Comparison of ENCODE assay signal across 21 mouse cellular contexts in genomic region chr4:100735936-100736349, GRCm38 (mm10). TPM values are rescaled to one million over a fixed set of nuclear protein-coding genes. Genes with fewer than 3 reads are reported as not detected.
DNase-seq lines count a peak whose midpoint lies in the region; ATAC-seq and TF ChIP-seq lines count a peak whose summit lies in the region.
"Had no signal": no experiment of that assay in that cellular context is flagged by ENCODE, and none has a peak within 500 bp of the region (broad histone marks: within the 10 kb centered on the region; RNA-seq: fewer than 3 reads in every experiment).

No protein-coding gene starts in this region.

- WGBS in forebrain, embryonic 10.5 days, result 31% methylated on average over 9 of the region's 9 CpGs
- WGBS in forebrain, postnatal 0 days, result 12% methylated on average over 9 of the region's 9 CpGs
- WGBS in neural tube, embryonic 15.5 days, result 38% methylated on average over 9 of the region's 9 CpGs
- WGBS in midbrain, embryonic 12.5 days, result 17% methylated on average over 9 of the region's 9 CpGs
- 86% methylated on average over 9 of the region's 9 CpGs for WGBS in kidney, embryonic 15.5 days

- DNase-seq in forebrain, embryonic 10.5 days (ENCODE audit: extremely low spot score, low spot score), result peak; percentile 23
- DNase-seq in forebrain, postnatal 0 days, result no peak
- no peak for DNase-seq in neural tube, embryonic 10.5 days (ENCODE audit: extremely low spot score, low spot score)
- DNase-seq in retina, postnatal 7 days (ENCODE audit: low read depth, low spot score), result peak; percentile 13
- DNase-seq in left cerebral cortex, postnatal 25 days (ENCODE audit: low spot score in 2 of 2), result no peak
- DNase-seq: adrenal gland, postnatal 25 days; cerebellum, adult 11-12 months; cerebellum, postnatal 14 days; gastrocnemius, postnatal 25 days; liver, embryonic 13.5 days; lung, embryonic 14.5 days; lung, postnatal 36 days had no signal

- 0 out of 2 replicates have a peak overlapping the region, but pooled peaks have one; percentile 44 for H3K27ac ChIP-seq in forebrain, embryonic 10.5 days
- no peak overlapping the region for H3K27ac ChIP-seq in forebrain, postnatal 0 days (ENCODE audit: low read depth, low read length)
- H3K27ac ChIP-seq in neural tube, embryonic 15.5 days (replicated peaks), result no peak overlapping the region
- H3K27ac ChIP-seq in midbrain, embryonic 12.5 days (replicated peaks), result no peak overlapping the region
- no peak overlapping the region for H3K27ac ChIP-seq in kidney, embryonic 15.5 days
- H3K27ac ChIP-seq: heart, embryonic 15.5 days; limb, embryonic 13.5 days; liver, embryonic 13.5 days; stomach, embryonic 15.5 days had no signal

- ATAC-seq in forebrain, postnatal 0 days, result no peak
- ATAC-seq in neural tube, embryonic 15.5 days (ENCODE audit: low FRiP score), result peak; percentile 24; the same call in 1 of the 2 replicates
- ATAC-seq in midbrain, embryonic 12.5 days (ENCODE audit: low FRiP score, low read depth), result peak; percentile 85
- ATAC-seq in kidney, embryonic 15.5 days (replicated peaks; ENCODE audit: low FRiP score), result no peak
- ATAC-seq: intestine, postnatal 0 days had no signal

- H3K9ac ChIP-seq in forebrain, postnatal 0 days, result no peak overlapping the region
- no peak overlapping the region for H3K9ac ChIP-seq in neural tube, embryonic 15.5 days (replicated peaks)
- no peak overlapping the region for H3K9ac ChIP-seq in midbrain, embryonic 12.5 days (replicated peaks)
- H3K9ac ChIP-seq in kidney, embryonic 15.5 days, result no peak overlapping the region
- H3K9ac ChIP-seq: heart, embryonic 15.5 days; limb, embryonic 13.5 days; liver, embryonic 13.5 days; lung, embryonic 14.5 days; stomach, embryonic 15.5 days had no signal

- H3K4me2 ChIP-seq in forebrain, postnatal 0 days (ENCODE audit: low read depth), result no peak overlapping the region
- H3K4me2 ChIP-seq in neural tube, embryonic 15.5 days, result no peak overlapping the region
- H3K4me2 ChIP-seq in midbrain, embryonic 12.5 days (replicated peaks), result no peak overlapping the region
- no peak overlapping the region for H3K4me2 ChIP-seq in kidney, embryonic 15.5 days
- H3K4me2 ChIP-seq: heart, embryonic 15.5 days; limb, embryonic 13.5 days; liver, embryonic 13.5 days; lung, embryonic 14.5 days; stomach, embryonic 15.5 days had no signal

- H3K27me3 ChIP-seq in forebrain, embryonic 10.5 days (ENCODE audit: poor library complexity, severe bottlenecking), result peaks cover 17% of the 10 kb centered on the region
- no peaks in the 10 kb centered on the region for H3K27me3 ChIP-seq in forebrain, postnatal 0 days (ENCODE audit: insufficient read depth, low read length)
- H3K27me3 ChIP-seq in neural tube, embryonic 15.5 days (replicated peaks), result no peaks in the 10 kb centered on the region
- H3K27me3 ChIP-seq in midbrain, embryonic 12.5 days, result no peaks in the 10 kb centered on the region; the same call in 1 of the 2 replicates
- no peaks in the 10 kb centered on the region for H3K27me3 ChIP-seq in kidney, embryonic 15.5 days
- H3K27me3 ChIP-seq: CH12.LX; heart, embryonic 15.5 days; limb, embryonic 13.5 days; liver, embryonic 13.5 days; stomach, embryonic 15.5 days had no signal

- no peaks in the 10 kb centered on the region for H3K9me3 ChIP-seq in forebrain, embryonic 10.5 days
- H3K9me3 ChIP-seq in forebrain, postnatal 0 days (ENCODE audit: low read length), result no peaks in the 10 kb centered on the region
- H3K9me3 ChIP-seq in neural tube, embryonic 15.5 days (replicated peaks), result no peaks in the 10 kb centered on the region
- no peaks in the 10 kb centered on the region for H3K9me3 ChIP-seq in midbrain, embryonic 12.5 days
- H3K9me3 ChIP-seq in kidney, embryonic 15.5 days (replicated peaks), result no peaks in the 10 kb centered on the region
- H3K9me3 ChIP-seq: heart, embryonic 15.5 days; limb, embryonic 13.5 days; liver, embryonic 13.5 days; stomach, embryonic 15.5 days had no signal

- intact Hi-C loops in left cerebral cortex, postnatal 25 days (cut with DNase I), result no loop called here

- no peak for TF ChIP-seq CTCF in forebrain, postnatal 0 days (IDR thresholded peaks at IDR 0.05; ENCODE audit: low read depth)

- H3K4me3 ChIP-seq in forebrain, embryonic 10.5 days, result no peak overlapping the region
- no peak overlapping the region for H3K4me3 ChIP-seq in forebrain, postnatal 0 days (ENCODE audit: low read depth, low read length)
- H3K4me3 ChIP-seq in neural tube, embryonic 15.5 days (replicated peaks), result no peak overlapping the region
- no peak overlapping the region for H3K4me3 ChIP-seq in midbrain, embryonic 12.5 days
- no peak overlapping the region for H3K4me3 ChIP-seq in kidney, embryonic 15.5 days (replicated peaks)
- H3K4me3 ChIP-seq: erythroblast, embryonic 14.5 days; heart, embryonic 15.5 days; limb, embryonic 13.5 days; liver, embryonic 13.5 days; stomach, embryonic 15.5 days had no signal

- H3K36me3 ChIP-seq in forebrain, embryonic 10.5 days (replicated peaks), result no peaks in the 10 kb centered on the region
- no peaks in the 10 kb centered on the region for H3K36me3 ChIP-seq in forebrain, postnatal 0 days (ENCODE audit: insufficient read depth)
- H3K36me3 ChIP-seq in neural tube, embryonic 15.5 days, result no peaks in the 10 kb centered on the region
- H3K36me3 ChIP-seq in midbrain, embryonic 12.5 days, result no peaks in the 10 kb centered on the region
- no peaks in the 10 kb centered on the region for H3K36me3 ChIP-seq in kidney, embryonic 15.5 days
- H3K36me3 ChIP-seq: heart, embryonic 15.5 days; limb, embryonic 13.5 days; liver, embryonic 13.5 days; stomach, embryonic 15.5 days had no signal

- peaks cover 25% of the 10 kb centered on the region for H3K4me1 ChIP-seq in forebrain, embryonic 10.5 days
- H3K4me1 ChIP-seq in forebrain, postnatal 0 days (ENCODE audit: insufficient read depth), result no peaks in the 10 kb centered on the region; the same call in 1 of the 2 replicates
- peaks cover 9% of the 10 kb centered on the region; the same call in 1 of the 2 replicates for H3K4me1 ChIP-seq in neural tube, embryonic 15.5 days
- peaks cover 11% of the 10 kb centered on the region for H3K4me1 ChIP-seq in midbrain, embryonic 12.5 days
- H3K4me1 ChIP-seq in kidney, embryonic 15.5 days, result no peaks in the 10 kb centered on the region
- H3K4me1 ChIP-seq: heart, embryonic 15.5 days; limb, embryonic 13.5 days; liver, embryonic 13.5 days; stomach, embryonic 15.5 days had no signal

RNA-seq across cellular contexts. Expression of gene Cachd1, which starts 40.5 kb away (rescaled TPM):
- 25.5 and 26.8 TPM in 2 replicates for polyA plus RNA-seq in forebrain, embryonic 10.5 days (2016; fragmentation: Nextera tagmentation; extraction: Ambion mirVana)
- 12.2 and 16.9 TPM in 2 replicates for total RNA-seq in forebrain, postnatal 0 days (2014; rRNA removed)
- polyA plus RNA-seq in forebrain, postnatal 0 days (2015; fragmentation: Nextera tagmentation; extraction: Ambion mirVana), result 7.6 and 12.9 TPM in 2 replicates
- 11.9 and 14.5 TPM in 2 replicates for polyA plus RNA-seq in neural tube, embryonic 15.5 days (2015; fragmentation: Nextera tagmentation; extraction: Ambion mirVana)
- 50.8 and 56.5 TPM in 2 replicates for polyA plus RNA-seq in midbrain, embryonic 12.5 days (2016; fragmentation: Nextera tagmentation; extraction: Ambion mirVana)
- polyA plus RNA-seq in kidney, embryonic 15.5 days (2015; fragmentation: Nextera tagmentation; extraction: Ambion mirVana), result 14.2 and 19.0 TPM in 2 replicates
- total RNA-seq in left cerebral cortex, postnatal 25 days (2021), result 10 to 100 TPM; 14.1 to 16.0 TPM

Comparison
In these comparisons a context has a peak if more than half of its experiments do, and no peak if none do; other contexts are left out.
1. DNase-seq: peak in forebrain, embryonic 10.5 days (single experiment) and retina, postnatal 7 days (single experiment); none in forebrain, postnatal 0 days (single experiment), neural tube, embryonic 10.5 days (single experiment) and left cerebral cortex, postnatal 25 days (0 of 2).
2. ATAC-seq: peak in neural tube, embryonic 15.5 days (single experiment) and midbrain, embryonic 12.5 days (single experiment); none in forebrain, postnatal 0 days (single experiment) and kidney, embryonic 15.5 days (single experiment).